Mouse (Mus musculus) midbrain, embryonic 15.5 days (tissue): ENCODE measurements around the gene Tsku. TPM values are rescaled to one million over a fixed set of nuclear protein-coding genes. Genes with fewer than 3 reads are reported as not detected.

ENCODE experiments used
- polyA plus RNA-seq: library from polyadenylated mRNA; unstranded; fragments of >200 nt; fragmentation: Nextera tagmentation; extraction: Ambion mirVana; gene quantifications from 2 replicates; pipeline ENCODE4 v1.2.1, GENCODE M21; 2015

The Tsku gene
- polyA plus RNA-seq, 1 experiment from 2014 or later: 8.9 TPM

Other genes with a start within 250 kb of the Tsku start
- gene Myo7a, start 241.8 kb downstream of the Tsku start, polyA plus RNA-seq: 20.6 and 23.8 TPM in 2 replicates
- gene Omp, start 215.8 kb downstream of the Tsku start, polyA plus RNA-seq: 0.33 and 0.37 TPM in 2 replicates
- 18.5 and 19.0 TPM in 2 replicates for gene Capn5, start 183.1 kb downstream of the Tsku start, polyA plus RNA-seq
- gene B3gnt6, start 161.8 kb downstream of the Tsku start, polyA plus RNA-seq: 0.15 and 0.41 TPM in 2 replicates
- gene Acer3, start 40.1 kb downstream of the Tsku start, polyA plus RNA-seq: 18.3 and 18.8 TPM in 2 replicates
- gene Gucy2d, start 79.1 kb upstream of the Tsku start, polyA plus RNA-seq: 0.09 TPM in 1 of 2 replicates, not detected in the other
- gene Lrrc32, start 128.0 kb upstream of the Tsku start, polyA plus RNA-seq: 5.0 and 5.5 TPM in 2 replicates